ENCODE assay signal across 12 mouse cellular contexts in the genomic region with DNA sequence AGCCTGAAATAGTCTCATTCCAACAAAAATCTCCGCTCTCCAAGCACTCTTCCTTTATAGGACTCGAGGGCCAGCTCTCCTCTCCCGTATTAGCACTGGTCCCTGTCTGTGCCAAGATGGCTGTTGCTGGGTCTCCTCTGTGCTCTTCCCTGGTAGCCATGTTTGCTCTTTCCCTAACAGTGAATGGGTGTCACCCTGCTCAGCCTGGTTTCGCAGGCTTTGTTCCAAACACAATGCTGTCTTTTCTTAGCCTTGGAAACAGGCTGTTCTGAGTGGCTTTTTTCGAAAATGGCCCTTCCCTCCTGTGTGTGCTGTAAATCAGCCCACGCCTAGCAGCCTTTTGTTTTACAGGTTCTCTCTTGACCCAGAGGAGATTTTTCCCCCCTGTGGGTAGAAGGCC. TPM values are rescaled to one million over a fixed set of nuclear protein-coding genes. Genes with fewer than 3 reads are reported as not detected.
A peak's percentile ranks its signal among the peaks of the same experiment; 100 is the strongest.
DNase-seq lines count a peak whose midpoint lies in the region; ATAC-seq lines count a peak whose summit lies in the region.
"Had no signal": no experiment of that assay in that cellular context is flagged by ENCODE, and none has a peak within 500 bp of the region (broad histone marks: within the 10 kb centered on the region; RNA-seq: fewer than 3 reads in every experiment).

No protein-coding gene starts in this region.

- WGBS in forebrain, embryonic 10.5 days, result 65% methylated on average over 6 of the region's 6 CpGs
- WGBS in forebrain, embryonic 11.5 days, result 57% methylated on average over 6 of the region's 6 CpGs
- whole genome bisulfite sequencing in hindbrain, embryonic 16.5 days, result 47% methylated on average over 6 of the region's 6 CpGs
- WGBS in neural tube, embryonic 11.5 days, result 55% methylated on average over 6 of the region's 6 CpGs
- 84% methylated on average over 6 of the region's 6 CpGs for WGBS in heart, embryonic 10.5 days

- intact Hi-C loops in heart, postnatal 10 days (cut with DNase I), result no loop called here

- H3K4me1 ChIP-seq in forebrain, embryonic 10.5 days, result peaks cover 32% of the 10 kb centered on the region
- H3K4me1 ChIP-seq in forebrain, embryonic 11.5 days (replicated peaks; ENCODE audit: control insufficient read depth, insufficient read depth, low read length), result no peaks in the 10 kb centered on the region
- peaks cover 22% of the 10 kb centered on the region for H3K4me1 ChIP-seq in hindbrain, embryonic 16.5 days (ENCODE audit: control insufficient read depth, insufficient read depth, low read depth, low read length)
- H3K4me1 ChIP-seq in neural tube, embryonic 11.5 days (ENCODE audit: control insufficient read depth, insufficient read depth, low read length), result peaks cover 22% of the 10 kb centered on the region
- peaks cover 56% of the 10 kb centered on the region for H3K4me1 ChIP-seq in heart, embryonic 10.5 days

- no peaks in the 10 kb centered on the region for H3K36me3 ChIP-seq in forebrain, embryonic 10.5 days (replicated peaks)
- H3K36me3 ChIP-seq in forebrain, embryonic 11.5 days (ENCODE audit: control insufficient read depth, insufficient read depth, low read length), result no peaks in the 10 kb centered on the region
- H3K36me3 ChIP-seq in hindbrain, embryonic 16.5 days (ENCODE audit: control insufficient read depth, insufficient read depth, low read length), result no peaks in the 10 kb centered on the region
- H3K36me3 ChIP-seq in neural tube, embryonic 11.5 days (ENCODE audit: control insufficient read depth, insufficient read depth, low read length), result no peaks in the 10 kb centered on the region
- peaks cover 3% of the 10 kb centered on the region; the same call in 1 of the 2 replicates for H3K36me3 ChIP-seq in heart, embryonic 10.5 days
- H3K36me3 ChIP-seq: liver, embryonic 15.5 days had no signal

- no peak for DNase-seq in forebrain, embryonic 10.5 days (ENCODE audit: extremely low spot score, low spot score)
- DNase-seq in forebrain, embryonic 11.5 days (ENCODE audit: low spot score), result no peak
- peak; percentile 95 for DNase-seq in ZHBTc4 (ENCODE audit: low read depth, low spot score)
- DNase-seq in neural tube, embryonic 11.5 days (ENCODE audit: low spot score), result peak; percentile 43
- DNase-seq in heart, embryonic 10.5 days (ENCODE audit: low spot score), result no peak
- no peak for DNase-seq in heart, postnatal 10 days
- no peak for DNase-seq in adrenal gland, adult (ENCODE audit: inconsistent age in 2 of 2, low spot score in 1 of 2)
- DNase-seq: gastrocnemius, postnatal 25 days; kidney, postnatal 4 days had no signal

- H3K4me2 ChIP-seq in forebrain, embryonic 11.5 days (ENCODE audit: low read depth, low read length, severe bottlenecking), result no peak overlapping the region
- H3K4me2 ChIP-seq in hindbrain, embryonic 16.5 days (ENCODE audit: low read length), result no peak overlapping the region
- no peak overlapping the region for H3K4me2 ChIP-seq in neural tube, embryonic 11.5 days (ENCODE audit: low read depth)
- H3K4me2 ChIP-seq: liver, embryonic 15.5 days had no signal

- H3K4me3 ChIP-seq in forebrain, embryonic 10.5 days, result no peak overlapping the region
- no peak overlapping the region for H3K4me3 ChIP-seq in forebrain, embryonic 11.5 days (ENCODE audit: low read depth, low read length)
- H3K4me3 ChIP-seq in hindbrain, embryonic 16.5 days (ENCODE audit: low read length), result no peak overlapping the region
- no peak overlapping the region for H3K4me3 ChIP-seq in neural tube, embryonic 11.5 days (ENCODE audit: low read depth, low read length)
- no peak overlapping the region for H3K4me3 ChIP-seq in heart, embryonic 10.5 days
- H3K4me3 ChIP-seq: liver, embryonic 15.5 days had no signal

- peak overlapping the region; percentile 58 for H3K27ac ChIP-seq in forebrain, embryonic 10.5 days
- no peak overlapping the region for H3K27ac ChIP-seq in forebrain, embryonic 11.5 days (ENCODE audit: low read depth, low read length)
- peak overlapping the region; percentile 47 for H3K27ac ChIP-seq in hindbrain, embryonic 16.5 days (ENCODE audit: low read depth, low read length)
- peak overlapping the region; percentile 77 for H3K27ac ChIP-seq in neural tube, embryonic 11.5 days (ENCODE audit: low read depth, low read length)
- H3K27ac ChIP-seq in heart, embryonic 10.5 days, result no peak overlapping the region
- H3K27ac ChIP-seq: liver, embryonic 15.5 days had no signal

- H3K9ac ChIP-seq in forebrain, embryonic 11.5 days (ENCODE audit: low read length), result no peak overlapping the region
- H3K9ac ChIP-seq in hindbrain, embryonic 16.5 days (ENCODE audit: low read depth, low read length), result no peak overlapping the region
- no peak overlapping the region; the same call in 1 of the 2 replicates for H3K9ac ChIP-seq in neural tube, embryonic 11.5 days (ENCODE audit: low read length)
- H3K9ac ChIP-seq: liver, embryonic 15.5 days had no signal

- H3K9me3 ChIP-seq in forebrain, embryonic 10.5 days, result no peaks in the 10 kb centered on the region
- H3K9me3 ChIP-seq in forebrain, embryonic 11.5 days (ENCODE audit: control insufficient read depth, low read length), result no peaks in the 10 kb centered on the region
- H3K9me3 ChIP-seq in hindbrain, embryonic 16.5 days (ENCODE audit: control insufficient read depth, low read length), result no peaks in the 10 kb centered on the region
- no peaks in the 10 kb centered on the region for H3K9me3 ChIP-seq in neural tube, embryonic 11.5 days (ENCODE audit: control insufficient read depth, low read length)
- no peaks in the 10 kb centered on the region for H3K9me3 ChIP-seq in heart, embryonic 10.5 days
- H3K9me3 ChIP-seq: liver, embryonic 15.5 days had no signal

- ATAC-seq in forebrain, embryonic 11.5 days (replicated peaks; ENCODE audit: low FRiP score), result no peak
- no peak for ATAC-seq in hindbrain, embryonic 16.5 days
- ATAC-seq in neural tube, embryonic 11.5 days (ENCODE audit: insufficient read depth, low FRiP score, low TSS enrichment), result peak; percentile 56
- ATAC-seq: intestine, postnatal 0 days had no signal

- H3K27me3 ChIP-seq in forebrain, embryonic 10.5 days (ENCODE audit: poor library complexity, severe bottlenecking), result no peaks in the 10 kb centered on the region
- no peaks in the 10 kb centered on the region for H3K27me3 ChIP-seq in forebrain, embryonic 11.5 days (ENCODE audit: control insufficient read depth, insufficient read depth, low read length)
- no peaks in the 10 kb centered on the region for H3K27me3 ChIP-seq in hindbrain, embryonic 16.5 days (replicated peaks; ENCODE audit: control insufficient read depth, insufficient read depth, low read length)
- no peaks in the 10 kb centered on the region for H3K27me3 ChIP-seq in neural tube, embryonic 11.5 days (ENCODE audit: control insufficient read depth, insufficient read depth, low read length)
- H3K27me3 ChIP-seq in heart, embryonic 10.5 days (ENCODE audit: insufficient read depth, poor library complexity, severe bottlenecking), result no peaks in the 10 kb centered on the region
- H3K27me3 ChIP-seq: liver, embryonic 15.5 days had no signal

RNA-seq across cellular contexts. Expression of a gene that starts 22.2 kb away (rescaled TPM):
- polyA plus RNA-seq in forebrain, embryonic 10.5 days (2016; fragmentation: Nextera tagmentation; extraction: Ambion mirVana), result 0.12 and 0.15 TPM in 2 replicates
- 0.31 TPM in 2 replicates for polyA plus RNA-seq in forebrain, embryonic 11.5 days (2014; fragmentation: Nextera tagmentation; extraction: Ambion mirVana)
- 0.26 and 0.56 TPM in 2 replicates for polyA plus RNA-seq in hindbrain, embryonic 16.5 days (2015; fragmentation: Nextera tagmentation; extraction: Ambion mirVana)
- 0.69 and 0.87 TPM in 2 replicates for polyA plus RNA-seq in neural tube, embryonic 11.5 days (2014; fragmentation: Nextera tagmentation; extraction: Ambion mirVana)
- 0.63 and 0.68 TPM in 2 replicates for polyA plus RNA-seq in heart, embryonic 10.5 days (2016; fragmentation: Nextera tagmentation; extraction: Ambion mirVana)
- 10 to 100 TPM; 12.6 to 20.2 TPM for total RNA-seq in heart, postnatal 10 days (2021)

Comparison
In these comparisons a context has a peak if more than half of its experiments do, and no peak if none do; other contexts are left out.
1. H3K27ac ChIP-seq: peak in forebrain, embryonic 10.5 days (single experiment), hindbrain, embryonic 16.5 days (single experiment) and neural tube, embryonic 11.5 days (single experiment); none in forebrain, embryonic 11.5 days (single experiment) and heart, embryonic 10.5 days (single experiment).
2. DNase-seq: peak in ZHBTc4 (single experiment) and neural tube, embryonic 11.5 days (single experiment); none in forebrain, embryonic 10.5 days (single experiment), forebrain, embryonic 11.5 days (single experiment), heart, embryonic 10.5 days (single experiment), heart, postnatal 10 days (0 of 2) and adrenal gland, adult (0 of 2).